Mouse (Mus musculus): ENCODE data around the gene Mapt.

Mapt gene

DNA sequence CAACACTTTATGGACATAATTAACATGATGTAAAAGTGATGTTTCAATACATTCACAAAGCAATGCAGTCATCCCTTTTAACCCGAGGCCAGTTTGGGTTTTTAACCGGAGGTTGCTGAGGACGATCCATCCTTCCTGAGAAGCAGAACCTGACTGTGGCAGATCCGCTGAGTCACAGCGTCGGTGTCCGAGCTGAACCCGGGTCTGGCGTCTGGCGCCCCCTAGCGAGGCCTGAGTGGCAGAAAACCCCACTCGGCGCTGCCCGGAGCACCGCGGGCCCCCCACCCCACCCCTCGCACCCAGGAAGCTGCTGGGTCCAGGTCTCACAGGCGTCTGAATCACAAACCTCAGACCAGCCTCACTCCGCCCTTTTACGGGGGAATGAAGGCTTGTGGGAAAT, 47.0 kb downstream of the Mapt start:
- peak; percentile 61 to 70 for DNase-seq

DNA sequence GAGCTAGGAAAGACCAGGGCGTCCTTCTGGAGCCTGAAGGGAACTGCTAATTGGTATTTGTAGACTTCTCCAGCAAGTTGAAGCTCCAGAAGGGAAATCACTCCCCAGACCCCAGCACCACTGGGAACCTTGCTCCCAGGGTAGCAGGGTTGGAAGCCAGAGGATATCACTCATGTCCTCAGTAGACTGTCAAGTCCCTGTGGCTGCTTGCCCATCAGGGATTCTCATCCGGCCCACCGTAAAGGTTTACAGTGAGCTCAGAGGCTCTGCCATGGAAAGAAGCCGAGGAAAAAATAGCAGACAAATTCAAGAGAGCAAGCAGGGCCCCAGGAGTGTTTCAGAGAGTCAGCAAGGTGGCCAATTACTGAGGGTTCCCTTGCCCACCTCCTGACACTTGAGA, 47.9 kb downstream of the Mapt start:
- no peak for DNase-seq

DNA sequence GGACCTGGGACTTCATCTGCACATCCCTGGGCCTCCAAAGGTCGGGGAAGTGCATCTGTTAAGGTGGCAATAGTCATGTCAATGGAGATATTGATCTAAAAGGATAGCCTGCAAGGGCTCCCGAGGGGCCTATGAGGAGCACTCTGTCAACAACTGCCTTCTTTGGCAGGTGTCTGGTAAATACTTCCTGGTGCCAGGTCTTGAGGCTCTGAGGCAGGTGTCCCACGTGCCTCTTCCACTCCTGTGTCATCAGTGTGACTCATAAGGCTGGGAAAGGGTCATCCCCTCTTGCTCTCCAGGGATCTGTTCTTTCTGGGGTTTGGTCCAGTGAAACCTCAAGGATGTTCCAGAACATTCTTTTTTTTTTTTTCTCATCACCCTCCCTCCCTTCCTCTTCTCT, 48.3 kb downstream of the Mapt start:
- DNase-seq = no peak

DNA sequence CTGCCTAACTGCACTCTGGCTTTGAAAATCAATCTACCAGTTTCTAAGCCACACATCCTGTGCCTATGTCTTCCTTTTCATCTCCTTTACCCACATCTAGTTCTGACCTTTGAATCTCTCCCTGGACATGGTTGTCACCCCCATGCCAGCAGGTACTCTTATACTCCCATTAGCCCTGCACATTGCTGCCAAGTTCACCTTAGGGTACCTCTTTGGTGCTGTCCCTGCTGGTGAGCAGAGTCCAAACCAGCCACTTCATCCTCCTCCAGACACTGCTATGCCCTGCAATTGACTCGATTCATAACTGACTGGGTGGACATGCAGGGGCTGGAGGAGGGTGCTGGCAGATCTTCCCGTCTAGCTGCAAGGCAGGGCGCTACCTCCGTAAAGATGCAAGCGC, 50.3 kb downstream of the Mapt start:
- no peak for DNase-seq

DNA sequence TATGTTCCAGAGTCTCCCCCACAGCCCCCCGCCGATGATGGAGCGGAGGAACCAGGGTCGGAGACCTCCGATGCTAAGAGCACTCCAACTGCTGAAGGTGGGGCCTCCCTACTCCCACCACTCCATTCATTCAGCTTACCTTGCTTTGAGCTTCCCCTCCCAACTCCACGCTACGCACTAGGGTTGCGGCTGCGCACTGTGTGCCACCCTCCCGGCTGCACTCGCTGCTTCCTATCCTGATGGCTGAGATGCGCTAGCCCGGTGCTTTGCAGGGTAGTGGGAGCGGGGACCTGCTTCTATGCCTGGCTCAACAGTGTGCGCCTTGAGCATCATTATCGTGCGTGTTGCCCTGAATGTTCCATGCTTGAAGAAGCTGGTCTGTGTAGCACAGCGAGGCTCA, 55.9 kb downstream of the Mapt start:
- DNase-seq = no peak

DNA sequence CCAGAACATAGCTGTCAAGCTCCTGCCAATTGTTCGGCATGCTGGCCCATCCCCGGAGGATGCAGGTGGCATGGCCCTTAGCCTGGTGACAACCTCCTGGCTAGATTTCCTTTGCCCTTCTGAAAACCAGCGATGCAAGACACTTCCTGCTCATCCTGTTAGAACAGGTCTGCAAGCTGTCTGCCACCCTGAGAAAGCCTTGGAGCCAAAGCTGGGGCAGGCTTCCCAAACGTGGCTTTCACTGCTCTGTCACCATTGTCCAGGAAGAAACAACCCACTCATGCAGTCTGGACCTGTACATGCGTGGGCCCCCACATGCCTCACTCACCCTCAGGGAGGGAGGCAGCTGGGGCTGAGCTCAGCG, 57.6 kb downstream of the Mapt start:
- DNase-seq = no peak

DNA sequence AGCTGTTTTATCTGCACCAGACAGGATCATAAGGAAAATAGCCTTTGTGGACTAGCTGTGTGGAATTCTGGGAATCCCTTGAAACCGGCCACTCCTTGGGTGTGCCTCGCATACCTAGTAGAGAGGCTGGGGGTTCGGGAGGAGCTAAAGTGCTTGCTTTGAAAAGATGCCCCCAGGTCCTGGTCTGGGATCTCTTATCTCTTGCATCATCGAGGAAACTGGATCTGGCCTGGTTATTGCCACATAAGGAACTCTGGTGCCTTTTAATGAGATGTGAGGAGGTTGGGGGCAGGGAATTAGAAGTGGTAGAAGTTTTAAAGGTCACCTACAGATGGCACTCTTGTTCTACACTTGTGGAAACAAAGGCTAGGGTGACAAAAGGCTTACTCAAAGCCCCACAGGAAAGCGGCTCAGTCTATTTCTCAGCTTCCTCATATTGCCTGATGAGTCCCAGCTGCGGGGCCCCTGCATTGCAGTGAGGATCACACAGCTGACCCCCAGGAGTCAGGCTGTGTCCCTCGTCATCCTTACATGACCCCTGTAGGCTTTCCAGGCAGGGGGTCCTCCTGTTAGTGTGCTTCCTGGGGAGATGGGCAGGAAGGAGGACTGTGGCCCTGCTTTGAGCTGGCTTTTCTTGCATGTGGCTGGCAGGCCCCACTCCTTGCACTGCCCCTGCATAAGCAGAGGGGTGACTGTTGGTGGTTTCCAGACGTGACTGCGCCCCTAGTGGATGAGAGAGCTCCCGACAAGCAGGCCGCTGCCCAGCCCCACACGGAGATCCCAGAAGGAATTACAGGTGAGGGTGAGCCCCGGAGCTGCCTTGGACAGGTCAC, 58.2 kb downstream of the Mapt start:
- DNase-seq = peak; percentile 70

DNA sequence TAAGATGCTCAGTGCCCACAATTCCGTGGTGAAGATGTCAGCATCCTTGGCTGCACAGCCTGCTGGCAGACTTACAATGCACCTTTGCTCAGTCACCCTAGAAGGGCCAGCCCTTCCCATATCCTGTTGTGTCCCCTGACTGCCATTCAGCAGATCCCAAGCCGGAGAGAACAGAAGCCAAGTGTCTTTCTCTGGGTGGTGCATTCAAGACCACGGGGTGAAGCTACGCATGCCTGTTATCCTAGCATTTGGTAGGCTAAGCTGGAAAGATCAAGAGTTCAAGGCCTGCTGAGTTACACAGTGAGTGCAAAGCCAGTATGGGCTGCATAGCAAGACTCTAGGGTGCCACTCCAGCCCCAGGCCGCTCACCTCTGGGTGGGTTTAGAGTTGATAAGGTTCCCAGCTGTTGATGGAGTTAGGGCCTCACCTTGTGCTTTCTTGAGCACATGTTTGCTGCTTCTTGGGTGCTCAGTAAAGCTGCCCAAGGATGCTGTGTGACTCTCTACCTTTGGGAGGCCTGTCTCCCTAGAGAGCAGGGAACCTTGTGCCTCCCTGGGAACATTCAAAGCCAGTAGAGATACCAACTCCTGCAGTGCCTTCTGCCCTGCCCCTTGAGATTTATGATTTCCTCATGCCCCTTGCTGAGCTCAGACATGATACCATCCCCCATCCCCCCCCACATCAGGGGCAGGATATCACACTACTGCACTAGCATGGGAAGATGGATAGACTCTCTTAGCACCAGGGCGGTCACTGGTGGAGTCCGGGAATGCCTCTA, 61.4 kb downstream of the Mapt start:
- DNase-seq = no peak

DNA sequence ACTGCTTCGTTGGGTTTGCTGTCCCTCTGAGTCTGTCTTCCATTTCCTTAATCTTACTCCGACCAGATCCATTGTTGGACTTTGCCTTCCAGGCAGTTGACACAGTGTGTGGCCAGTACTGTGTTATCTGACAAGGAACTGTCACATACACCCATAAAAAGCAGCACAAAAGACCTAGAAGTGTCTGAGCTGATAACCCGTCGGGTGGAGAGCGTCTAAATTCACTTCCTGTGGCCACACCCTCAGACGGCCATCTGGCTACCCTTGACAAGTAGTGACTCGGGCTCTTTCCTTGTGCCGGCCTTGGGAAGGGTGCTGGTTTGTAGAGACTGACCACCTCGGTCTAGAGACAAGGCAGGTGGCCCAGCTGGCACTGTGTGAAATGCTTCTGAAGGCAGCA, 62.1 kb downstream of the Mapt start:
- no peak for DNase-seq

DNA sequence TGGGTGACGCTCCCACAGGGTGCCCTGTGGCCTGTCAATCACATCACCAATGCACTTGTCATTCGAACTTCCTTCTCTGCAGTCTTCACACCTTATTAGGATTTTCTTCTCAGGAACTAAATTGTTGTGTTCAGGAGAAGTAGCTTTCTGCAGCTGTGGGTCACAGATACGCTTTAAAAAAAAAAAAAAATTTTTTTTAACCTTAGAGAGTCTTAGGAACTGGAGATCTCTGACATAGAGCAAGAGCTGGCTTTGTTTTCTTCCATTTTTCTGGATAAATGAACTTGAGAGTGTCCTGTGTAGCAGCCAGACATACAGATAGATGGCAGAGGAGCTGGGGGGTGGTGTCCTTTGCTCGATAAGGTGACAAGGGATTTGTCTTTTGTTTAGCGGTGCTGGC, 64.0 kb downstream of the Mapt start:
- no peak for DNase-seq

DNA sequence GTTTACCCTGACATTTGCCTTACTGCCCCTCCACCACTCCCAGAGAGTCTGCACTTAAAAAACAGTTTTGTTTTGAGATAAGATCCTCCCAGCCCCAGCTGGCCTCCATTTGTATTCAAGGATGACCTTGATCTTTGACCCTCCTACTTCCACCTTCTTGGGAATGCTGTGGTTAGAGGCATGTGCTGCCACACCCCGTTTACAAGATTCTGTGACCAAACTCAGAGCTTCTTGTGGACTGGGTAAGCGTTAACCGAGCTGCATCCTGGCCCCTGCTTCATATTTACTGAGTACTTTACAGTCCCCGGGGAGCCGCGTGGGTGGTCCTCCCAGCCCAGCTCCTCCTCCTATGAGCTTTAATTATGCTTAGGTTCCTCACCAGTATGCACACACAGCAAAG, 64.5 kb downstream of the Mapt start:
- no peak for DNase-seq

DNA sequence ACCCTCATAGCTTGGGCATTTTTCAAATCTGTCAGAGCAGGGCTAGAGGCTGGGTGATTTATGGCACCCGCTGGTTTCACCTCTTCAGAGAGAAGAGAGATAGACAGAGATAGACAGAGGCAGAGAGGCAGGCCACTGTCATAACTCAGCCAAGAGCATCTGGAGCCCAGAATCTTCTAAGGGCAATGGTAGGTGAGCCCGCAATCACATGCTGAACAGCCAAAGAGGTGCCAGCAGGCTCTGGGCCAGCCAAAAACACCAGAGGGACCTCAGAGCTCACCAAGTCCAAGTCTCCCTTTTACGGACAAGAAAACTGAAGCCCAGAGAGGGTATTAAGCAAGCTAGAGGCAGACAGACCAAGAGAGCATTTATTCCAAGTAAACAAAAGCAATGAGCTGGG, 66.5 kb downstream of the Mapt start:
- no peak for DNase-seq

DNA sequence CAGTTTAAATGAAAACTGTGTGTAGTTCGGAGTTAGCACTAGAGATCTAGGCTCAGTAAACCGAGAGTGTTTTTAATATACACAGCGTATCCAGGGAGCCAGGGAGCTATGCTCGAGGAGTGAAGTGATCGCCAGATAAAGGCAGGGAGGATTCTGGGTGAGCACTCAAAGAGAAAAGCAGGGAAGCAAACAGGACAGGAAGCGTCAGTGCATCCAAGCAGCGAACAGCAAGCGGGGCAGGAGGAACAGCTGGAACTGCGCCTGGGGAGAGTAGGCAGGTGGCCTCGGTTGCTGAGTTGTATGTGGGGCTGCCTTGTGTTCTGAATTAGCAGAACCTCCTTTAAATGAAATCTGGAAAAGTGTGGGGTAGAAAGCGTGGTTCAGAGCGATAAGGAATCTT, 71.4 kb downstream of the Mapt start:
- DNase-seq = no peak

DNA sequence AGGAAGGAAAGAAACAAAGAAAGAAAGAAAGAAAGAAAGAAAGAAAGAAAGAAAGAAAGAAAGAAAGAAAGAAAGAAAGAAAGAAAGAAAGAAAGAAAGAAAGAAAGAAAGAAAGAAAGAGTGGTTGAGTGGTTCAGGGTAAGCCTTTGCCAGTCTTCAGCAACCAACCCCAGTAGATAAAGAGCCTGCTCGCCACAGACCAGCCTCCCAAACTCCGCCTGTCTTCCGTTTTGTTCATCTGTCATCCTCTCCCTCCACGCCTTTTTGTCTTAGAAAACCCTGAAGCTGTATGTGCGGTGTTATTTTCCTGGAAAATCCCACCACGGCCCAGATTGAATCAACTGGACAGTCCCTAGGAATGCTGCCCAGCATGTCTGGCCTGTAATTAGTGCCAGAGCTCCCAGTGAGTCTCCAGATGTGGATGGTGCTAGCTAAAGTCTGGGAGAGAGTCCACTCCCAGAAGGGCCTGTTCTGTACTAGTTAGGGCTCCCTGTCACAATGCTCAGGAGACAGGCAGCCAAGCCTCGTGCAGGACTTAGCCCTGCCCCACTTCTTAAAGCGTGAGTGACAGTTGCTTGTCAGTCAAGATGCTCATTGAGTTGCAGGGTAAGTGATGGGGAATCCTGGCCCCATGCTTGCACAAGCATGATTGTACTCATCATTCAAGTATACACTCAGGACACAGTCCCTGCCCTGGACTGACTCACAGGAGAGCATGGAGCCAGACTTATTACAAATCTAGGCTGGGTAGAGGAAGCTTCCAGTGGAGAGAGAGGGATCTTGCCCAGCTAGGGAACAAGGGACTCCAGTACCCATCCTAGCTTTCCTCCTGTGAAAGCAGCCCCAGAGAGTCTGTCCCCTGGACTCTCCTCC, 72.1 kb downstream of the Mapt start:
- no peak for DNase-seq

DNA sequence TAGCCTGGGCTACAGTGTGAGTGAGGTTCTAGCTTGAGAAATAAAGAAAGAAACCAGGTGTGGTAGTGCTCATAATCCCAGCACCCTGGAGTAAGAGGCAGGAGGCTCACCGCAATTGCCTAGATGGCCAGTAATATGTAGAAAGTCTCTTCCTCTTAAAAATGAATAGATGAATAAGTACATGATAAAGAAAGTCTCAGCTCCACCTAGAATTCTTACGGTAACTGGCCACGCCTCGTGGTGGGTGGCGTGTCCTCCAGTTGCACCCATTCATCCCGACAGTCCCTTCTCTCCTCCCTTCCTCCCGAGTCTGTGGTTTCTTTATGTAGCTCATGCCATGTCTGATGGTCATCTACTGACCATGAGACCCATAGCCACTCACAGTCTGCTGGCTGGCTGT, 74.5 kb downstream of the Mapt start:
- no peak for DNase-seq

DNA sequence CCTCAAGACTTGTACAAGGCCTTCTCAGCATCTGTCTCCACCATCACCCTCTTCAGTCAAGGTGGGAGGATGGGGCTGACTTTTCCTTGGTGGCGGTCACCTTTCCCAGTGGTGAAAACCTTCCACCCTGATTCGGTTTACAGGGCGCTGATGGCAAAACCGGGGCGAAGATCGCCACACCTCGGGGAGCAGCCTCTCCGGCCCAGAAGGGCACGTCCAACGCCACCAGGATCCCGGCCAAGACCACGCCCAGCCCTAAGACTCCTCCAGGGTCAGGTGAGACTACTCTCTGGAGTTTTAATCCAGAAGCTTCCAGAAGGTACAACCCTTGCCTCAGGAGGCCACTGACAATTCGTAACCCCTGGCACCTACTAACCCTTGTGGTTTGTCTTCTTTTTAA, 75.3 kb downstream of the Mapt start:
- DNase-seq = no peak

DNA sequence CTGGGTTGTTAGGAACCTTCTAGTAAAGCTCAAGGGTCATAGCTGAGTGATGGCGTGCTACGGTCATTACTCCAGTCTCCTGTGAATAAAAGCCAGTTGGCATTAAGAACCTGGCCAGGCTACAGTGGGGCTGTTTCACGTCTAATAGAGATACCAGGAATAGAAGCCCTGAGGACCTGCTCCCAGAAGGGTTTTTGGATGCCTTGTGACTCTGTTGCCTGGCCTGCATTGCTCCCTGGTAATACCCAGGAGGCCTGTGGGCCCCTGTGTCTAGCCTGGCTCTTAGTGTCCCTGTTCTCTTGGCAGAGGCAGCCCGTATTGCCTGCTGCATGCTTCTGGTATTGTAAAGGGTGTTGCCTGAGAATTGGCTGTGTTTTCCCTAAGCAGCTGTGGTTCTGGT, 75.9 kb downstream of the Mapt start:
- DNase-seq = peak in 1 of 2 experiments; percentile 53

DNA sequence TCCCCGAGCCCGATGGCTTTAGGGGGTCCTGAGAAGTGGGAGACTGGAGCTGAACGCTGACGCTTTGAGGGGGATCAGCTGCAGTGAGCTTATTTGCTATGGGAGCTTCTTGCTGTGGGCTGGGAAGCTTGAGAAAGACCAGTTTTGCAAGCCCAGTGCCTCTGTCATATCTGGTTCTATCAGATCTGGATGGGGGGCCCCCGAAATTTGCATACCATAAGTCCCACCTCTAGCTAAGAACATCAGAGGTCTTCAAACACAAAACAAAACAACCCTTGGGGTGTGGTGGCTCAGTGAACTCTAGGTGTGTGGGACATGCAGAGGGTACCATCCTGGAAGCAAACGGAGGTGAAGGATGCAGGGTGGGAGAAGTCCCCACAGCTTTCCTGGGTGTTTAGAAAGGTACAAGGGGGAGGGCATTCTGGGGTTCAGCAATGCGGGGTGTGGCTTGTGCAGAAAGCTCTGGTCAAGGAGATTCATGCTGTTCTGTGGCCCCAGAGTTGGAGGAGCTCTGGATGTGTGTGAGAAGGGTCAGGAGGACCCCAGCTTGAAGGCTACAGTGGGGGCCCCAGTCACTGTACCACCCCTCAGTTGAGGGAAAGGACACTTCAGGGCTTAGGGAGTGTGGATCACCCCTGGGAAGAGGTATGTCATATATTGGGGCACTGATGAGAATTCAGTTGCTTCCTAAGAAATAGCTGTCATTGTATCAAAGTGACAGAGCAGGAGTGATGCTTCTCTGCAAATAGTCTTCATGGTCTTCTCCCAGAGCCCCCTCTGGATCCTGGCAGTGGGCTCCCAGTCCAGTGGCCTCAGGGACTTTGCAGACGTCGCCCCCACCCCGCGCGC, 78.4 kb downstream of the Mapt start:
- DNase-seq = no peak

DNA sequence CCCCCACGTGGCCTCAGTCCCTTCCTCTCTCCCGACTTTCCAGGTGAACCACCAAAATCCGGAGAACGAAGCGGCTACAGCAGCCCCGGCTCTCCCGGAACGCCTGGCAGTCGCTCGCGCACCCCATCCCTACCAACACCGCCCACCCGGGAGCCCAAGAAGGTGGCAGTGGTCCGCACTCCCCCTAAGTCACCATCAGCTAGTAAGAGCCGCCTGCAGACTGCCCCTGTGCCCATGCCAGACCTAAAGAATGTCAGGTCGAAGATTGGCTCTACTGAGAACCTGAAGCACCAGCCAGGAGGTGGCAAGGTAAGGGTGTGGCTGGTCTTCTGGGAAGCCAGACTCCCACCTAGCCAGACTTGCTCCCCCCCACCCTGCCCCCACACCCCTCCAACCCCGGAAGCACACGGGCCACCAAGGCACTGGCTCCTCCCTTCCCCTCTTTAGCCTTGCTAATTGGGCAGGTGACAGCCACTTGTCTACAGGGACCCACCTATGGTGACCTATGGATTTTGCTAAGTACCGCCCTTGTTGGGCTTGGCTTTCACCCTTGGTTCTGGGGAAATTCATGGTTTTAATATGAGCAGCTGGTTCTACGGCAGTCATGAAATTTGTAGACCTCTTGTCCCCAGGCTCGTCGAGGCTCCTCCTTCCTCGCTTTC, 79.2 kb downstream of the Mapt start:
- peak in 1 of 2 experiments; percentile 33 for DNase-seq

DNA sequence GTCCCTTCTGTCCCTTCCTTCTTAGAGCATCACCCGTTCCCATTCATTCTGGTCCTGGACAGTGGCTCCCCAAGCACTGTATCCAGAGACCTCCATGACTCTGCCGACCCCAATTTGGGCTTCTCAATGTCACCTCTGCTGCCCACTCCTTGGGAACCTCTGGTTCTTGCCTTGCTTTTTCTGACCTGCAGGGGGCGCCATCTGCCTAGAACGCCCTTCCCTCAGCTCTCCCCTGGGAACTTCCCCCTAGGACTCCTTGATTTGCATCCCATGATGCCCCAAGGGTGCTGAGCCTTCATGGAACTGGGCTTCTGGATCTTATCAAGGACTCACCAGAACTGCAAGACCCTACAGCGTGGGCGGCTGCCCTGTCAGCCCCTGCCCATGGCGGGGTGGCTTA, 80.5 kb downstream of the Mapt start:
- DNase-seq = no peak

DNA sequence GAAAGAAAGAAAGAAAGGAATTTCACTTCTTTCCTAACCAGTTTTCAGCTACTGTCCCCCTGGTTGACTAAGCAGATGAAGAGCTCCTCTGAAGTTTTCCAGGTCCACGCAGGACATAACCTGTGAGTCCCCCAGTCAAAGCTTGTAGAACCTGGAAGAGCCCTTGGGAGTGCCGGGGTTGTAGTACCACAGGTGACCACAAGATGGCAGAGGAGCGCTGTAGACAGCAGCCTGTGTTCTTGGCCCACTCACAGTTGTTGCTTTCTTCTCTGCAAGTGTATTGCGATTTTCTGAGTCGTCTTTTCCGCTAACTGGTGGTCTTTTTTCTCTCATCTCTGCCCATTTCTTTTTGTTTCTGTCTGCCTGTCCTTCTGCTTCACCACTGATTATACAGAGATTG, 84.5 kb downstream of the Mapt start:
- DNase-seq = peak; percentile 70 to 85
